Mouse (Mus musculus) ES-Bruce4 (cell line): ENCODE measurements around the gene Ttc28.

Source experiments
- CTCF ChIP-seq: IDR thresholded peaks from one replicate; pipeline ENCODE4 v1.8.1; 2011; ENCODE audit warnings: low read depth, low read length
- POLR2A ChIP-seq: IDR thresholded peaks from one replicate; pipeline ENCODE4 v1.8.1; 2011; ENCODE audit warnings: low read length; ENCODE audit not compliant: insufficient read depth

GRCm38 (mm10) chr5:111055507-111055906 lies 175.9 kb downstream of the Ttc28 start:
- TF ChIP-seq CTCF, result no peak
- no peak for TF ChIP-seq POLR2A
